Mouse (Mus musculus) kidney, adult 9 months (tissue): ENCODE results near the gene Twf2.
"Not testable (repeated sequence)": the region's sequence is repeated elsewhere in the genome, so short reads cannot be mapped to it uniquely, and the experiment has no call there.

Experiments used
- DNase-seq: peaks from one replicate; pipeline ENCODE4 v3.0.0; 2022

Gene Twf2

DNA sequence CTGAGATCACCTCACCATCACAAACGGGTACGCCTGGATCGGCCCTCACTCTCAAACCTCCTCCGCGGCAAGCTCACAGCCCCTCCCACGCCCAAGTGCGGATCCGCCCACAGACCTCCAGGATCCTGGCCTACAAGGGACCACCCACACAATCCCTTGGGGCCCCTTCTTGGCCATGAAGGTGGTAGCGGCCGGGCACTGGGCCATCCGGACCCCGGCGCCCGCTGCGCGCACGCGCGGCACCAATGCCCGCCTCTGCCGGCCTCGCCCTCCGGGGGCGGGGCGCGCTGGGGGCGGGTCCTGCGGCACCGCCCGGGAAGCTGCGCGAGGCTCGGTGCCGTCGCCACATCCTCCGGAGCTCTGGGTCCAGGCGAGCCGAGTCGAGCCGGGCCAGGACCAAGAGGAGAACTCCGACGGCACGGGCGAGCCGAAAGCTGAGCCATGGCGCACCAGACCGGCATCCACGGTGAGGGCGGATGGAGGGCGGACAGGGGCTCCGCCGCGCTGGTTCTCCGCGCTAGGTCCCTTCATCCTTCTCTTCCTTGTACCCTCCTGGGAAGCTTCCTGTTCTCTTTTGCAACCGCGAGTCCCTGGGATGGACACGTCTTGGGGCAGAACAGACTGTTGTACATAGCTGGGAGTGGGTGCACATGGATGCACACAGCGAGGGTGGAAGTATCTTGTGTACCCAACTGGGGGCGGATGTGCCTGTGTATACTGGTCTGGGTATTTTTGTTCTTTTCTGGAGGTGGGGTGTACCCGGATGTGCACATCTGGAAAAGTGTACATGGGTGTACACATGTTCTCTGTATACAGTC, at the start of gene Twf2:
Gene Twf2, plus strand, starts transcription at position 290 of the 818 bp plus-strand sequence.
- DNase-seq = peak; percentile 90

GRCm38 (mm10) chr9:106154106-106154505, 48.8 kb upstream of the Twf2 start:
- DNase-seq = no peak

DNA sequence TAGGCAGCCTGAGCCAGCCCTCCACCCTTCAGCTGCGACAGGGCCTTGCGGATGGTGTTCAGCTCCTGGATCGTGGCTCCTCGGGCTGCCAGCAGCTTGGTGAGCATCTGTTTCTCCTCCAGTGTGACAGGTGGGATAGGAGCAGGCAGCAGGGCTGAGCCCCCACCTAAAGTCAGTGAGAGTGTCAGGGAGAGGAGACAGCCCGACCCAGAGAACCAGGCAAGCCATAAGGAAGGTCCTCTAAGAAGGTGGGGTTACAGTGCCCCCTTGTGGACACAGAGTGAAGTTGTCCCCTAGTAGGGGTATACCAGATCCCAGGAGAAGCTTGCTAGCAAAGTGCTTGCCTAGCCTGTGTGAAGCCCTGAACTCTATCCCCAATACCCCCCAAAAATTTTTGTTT, 46.5 kb upstream of the Twf2 start:
- peak; percentile 79 for DNase-seq

GRCm38 (mm10) chr9:106156921-106157622, 45.8 kb upstream of the Twf2 start:
- peak; percentile 72 for DNase-seq

GRCm38 (mm10) chr9:106157623-106157925, 45.3 kb upstream of the Twf2 start:
- no peak for DNase-seq

DNA sequence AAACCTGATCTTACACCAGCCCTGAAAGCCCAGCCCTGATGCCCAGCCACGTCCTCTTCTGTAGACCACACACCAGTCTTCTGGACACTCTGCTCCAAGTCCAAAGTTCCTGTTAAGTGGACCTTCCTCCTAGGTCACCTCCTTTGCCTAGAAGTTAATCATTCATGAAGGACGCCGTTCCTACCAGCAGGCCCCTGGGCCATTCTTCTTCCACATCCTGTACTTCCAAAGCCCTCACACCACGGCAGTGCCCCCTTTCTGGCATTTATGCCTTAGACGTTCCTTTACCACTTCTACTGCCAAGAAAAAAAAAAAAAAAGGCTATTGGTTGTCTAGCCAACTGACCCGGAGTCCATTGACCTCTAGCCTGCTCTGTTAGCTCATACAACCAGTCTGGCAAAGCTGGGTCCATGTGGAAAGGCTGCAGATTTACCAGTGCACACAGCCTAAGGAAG, 44.8 kb upstream of the Twf2 start, which contains the start of gene Glyctk:
Gene Glyctk, minus strand, starts transcription at position 102 of the 455 bp plus-strand sequence.
- DNase-seq = peak; percentile 92

DNA sequence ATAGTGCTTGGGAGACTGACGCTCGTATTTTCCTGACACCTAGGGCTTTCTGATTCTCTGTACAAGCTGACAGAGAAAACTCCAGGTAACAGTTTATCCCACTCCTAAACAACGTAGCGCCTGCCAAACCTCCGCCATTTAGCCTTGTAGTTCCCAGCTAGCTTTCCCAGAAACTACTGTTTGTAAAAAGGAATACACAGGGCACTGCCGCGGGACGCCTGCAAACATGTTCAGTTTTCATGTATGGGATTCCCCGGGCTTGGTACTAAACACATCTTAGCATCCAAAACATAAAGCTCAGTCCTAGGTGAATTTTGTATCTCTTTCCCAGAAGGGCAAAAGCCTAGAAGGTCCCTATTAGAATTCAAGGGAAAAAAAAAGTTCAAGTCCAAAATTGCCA, 43.7 kb upstream of the Twf2 start:
- no peak for DNase-seq

DNA sequence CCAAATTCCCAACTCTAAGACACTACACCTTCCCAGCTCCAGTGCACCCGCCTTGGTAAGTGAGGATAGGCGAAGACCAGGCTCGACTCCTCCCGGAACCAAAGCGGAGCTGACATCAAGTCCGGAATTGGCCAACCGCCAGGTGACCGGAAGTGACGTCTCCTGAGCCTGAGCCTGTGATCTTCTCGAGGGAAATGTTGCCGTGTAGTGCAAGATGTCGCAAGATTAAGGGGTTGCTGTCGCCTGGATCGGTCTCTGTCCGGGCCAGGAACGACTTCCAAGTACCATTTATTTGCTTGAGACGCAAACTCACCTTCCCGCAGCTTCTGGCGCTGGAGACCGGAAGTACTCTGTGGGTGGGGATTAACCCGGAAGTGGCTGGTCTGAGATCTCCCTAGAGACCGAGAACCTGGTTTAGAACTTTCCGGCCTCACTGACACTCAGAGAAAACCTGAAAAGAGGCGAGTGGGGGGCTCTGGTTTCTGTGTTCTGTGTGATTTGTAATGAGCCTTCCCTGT, 43.1 kb upstream of the Twf2 start:
- peak; percentile 98 for DNase-seq

DNA sequence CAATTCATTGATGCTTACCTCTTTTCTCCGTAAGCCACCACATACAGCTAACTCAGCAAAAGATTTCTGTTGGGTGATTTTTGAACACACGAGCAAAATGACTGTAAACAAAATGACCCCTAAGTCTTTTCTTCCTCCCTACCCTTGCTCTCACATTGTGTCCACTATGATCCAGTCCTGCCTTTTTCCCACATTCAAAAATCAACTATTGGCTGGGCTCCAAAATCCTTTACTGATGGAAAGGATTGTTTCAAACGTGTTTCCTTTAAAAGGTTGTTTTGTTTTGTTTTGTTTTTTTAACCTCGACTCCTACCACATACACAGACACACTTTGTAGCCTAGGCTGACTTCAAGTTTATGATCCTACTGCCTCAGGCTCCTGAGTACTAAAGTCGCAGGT, 42.5 kb upstream of the Twf2 start:
- DNase-seq = no peak

GRCm38 (mm10) chr9:106166709-106167108, 36.2 kb upstream of the Twf2 start:
- no peak for DNase-seq

DNA sequence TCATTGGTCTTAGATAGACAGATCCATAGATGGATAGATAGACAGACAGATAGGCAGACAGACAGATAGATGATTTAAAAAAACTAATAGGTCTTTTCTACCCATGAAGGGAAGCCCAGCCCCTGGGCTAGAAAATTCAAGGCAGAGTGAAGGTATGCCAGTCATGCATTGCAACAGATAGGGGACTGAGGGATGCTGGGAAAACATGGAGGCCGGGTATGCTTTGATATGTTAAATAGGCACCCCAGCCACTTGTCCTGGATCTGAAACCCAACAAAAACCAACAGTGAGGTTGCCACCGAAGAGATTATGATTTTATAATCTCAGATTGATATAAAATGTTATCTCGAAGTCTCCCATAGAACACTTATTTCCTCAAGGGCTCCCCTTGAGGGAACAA, 35.7 kb upstream of the Twf2 start:
- no peak for DNase-seq

- DNase-seq = no peak
Measured at GRCm38 (mm10) chr9:106167703-106168102, 35.2 kb upstream of the Twf2 start.

GRCm38 (mm10) chr9:106169006-106169405, 33.9 kb upstream of the Twf2 start:
- DNase-seq = not testable (repeated sequence)

- DNase-seq = peak; percentile 56
Measured at GRCm38 (mm10) chr9:106169917-106170316, 33.0 kb upstream of the Twf2 start.

- peak; percentile 87 for DNase-seq
Measured at GRCm38 (mm10) chr9:106170556-106171345, 32.2 kb upstream of the Twf2 start, which contains the start of gene Wdr82. Gene Wdr82, plus strand, starts transcription at chr9:106170928.

- DNase-seq = peak; percentile 90
Measured at GRCm38 (mm10) chr9:106171346-106172158, 31.4 kb upstream of the Twf2 start.

GRCm38 (mm10) chr9:106172527-106172926, 30.4 kb upstream of the Twf2 start:
- DNase-seq = no peak

DNA sequence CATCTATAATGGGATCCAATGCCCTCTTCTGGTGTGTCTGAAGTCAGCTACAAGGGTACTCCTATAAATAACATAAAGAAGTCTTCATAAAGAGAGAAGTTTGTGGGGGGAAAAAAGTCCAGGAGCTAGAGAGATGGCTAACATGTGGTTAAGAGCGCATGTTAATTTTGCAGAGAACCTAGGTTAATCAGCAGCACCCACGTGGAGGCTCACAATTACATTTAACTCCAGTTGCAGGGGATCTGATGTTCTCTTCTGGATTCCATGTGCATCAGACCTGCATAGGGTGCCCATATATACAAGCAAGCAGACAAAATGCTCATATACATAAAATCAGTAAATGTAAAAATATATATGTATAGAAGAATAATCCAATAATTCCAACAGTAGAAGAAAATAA, 29.5 kb upstream of the Twf2 start:
- no peak for DNase-seq

DNA sequence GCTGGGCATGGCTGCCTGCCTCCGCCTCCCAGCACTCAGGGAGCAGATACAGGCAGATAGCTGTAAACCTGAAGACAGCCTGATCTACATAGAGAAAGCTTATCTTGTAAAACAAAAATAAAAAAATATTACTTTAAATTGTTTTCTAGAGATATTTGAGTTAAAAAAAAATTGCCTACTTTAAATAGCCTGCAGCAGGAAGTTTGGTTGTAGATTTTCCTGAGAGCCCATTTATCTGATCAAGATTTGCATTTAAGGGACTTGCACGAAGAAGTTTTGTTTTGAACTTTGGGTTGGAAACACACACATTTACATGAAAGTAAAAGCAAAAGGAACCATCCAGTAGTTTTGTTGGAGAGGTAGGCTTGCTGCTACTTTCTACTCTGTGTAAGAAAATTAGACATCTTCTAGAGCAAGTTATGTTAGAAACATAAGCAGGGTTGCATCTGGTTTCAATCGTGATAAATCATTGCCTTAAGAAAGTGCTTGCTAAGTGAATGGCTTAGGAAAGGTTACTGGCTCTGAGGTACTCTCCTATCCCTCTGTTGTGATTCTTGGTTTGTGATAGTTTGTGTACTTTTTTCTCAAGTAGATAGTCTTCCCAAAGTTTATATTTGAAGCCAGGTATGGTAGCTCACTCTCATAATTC, 27.2 kb upstream of the Twf2 start:
- no peak for DNase-seq

DNA sequence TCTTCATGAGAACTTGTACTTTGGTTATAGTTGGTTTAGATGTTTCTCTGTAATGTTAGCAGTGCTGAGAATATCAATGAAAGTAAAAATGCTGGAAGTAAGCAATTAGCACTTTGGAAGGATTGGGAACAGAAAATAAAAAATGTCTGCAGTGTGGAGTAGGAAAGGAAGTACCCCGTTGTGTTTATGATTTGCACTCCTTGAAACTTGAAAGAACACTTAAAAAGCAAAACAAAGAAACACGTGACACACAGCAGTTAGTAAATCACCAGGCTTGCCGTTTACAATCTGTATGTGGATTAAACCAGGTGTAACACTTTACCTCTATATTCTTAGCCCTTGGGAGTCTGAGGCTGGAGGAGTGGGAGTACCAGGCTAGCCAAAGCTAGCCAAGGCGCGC, 26.1 kb upstream of the Twf2 start:
- DNase-seq = no peak

GRCm38 (mm10) chr9:106177799-106178198, 25.1 kb upstream of the Twf2 start:
- no peak for DNase-seq

DNA sequence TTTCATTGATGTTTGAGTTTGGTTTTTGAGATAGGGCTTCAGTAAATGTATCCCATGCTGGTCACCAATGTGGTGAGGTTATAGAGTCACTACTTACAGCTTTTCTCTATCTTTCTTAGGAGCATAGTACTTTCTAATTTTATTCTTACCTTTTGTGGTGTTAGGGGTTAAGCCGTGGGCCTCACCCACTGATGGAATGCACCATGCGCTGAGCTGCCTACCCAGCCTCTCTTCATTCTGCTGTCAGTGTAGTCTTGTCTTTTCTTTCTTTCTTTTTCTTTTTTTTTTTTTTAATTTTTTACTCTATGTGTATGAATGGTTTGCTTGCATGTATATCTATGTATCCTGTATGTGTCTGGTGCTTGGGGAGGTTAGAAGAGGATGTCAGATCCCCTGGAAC, 23.5 kb upstream of the Twf2 start:
- no peak for DNase-seq
